Mouse (Mus musculus) MEL (cell line): Measurements from ENCODE around the gene Ahcyl2.

ENCODE experiments used
- BHLHE40 ChIP-seq: IDR thresholded peaks from 2 replicates; pipeline ENCODE4 v1.6.1; 2012; ENCODE audit warnings: low read depth, mild to moderate bottlenecking, inconsistent platforms, low read length, improper control_type of control experiment, borderline replicate concordance
- CTCF ChIP-seq, 3 experiments: IDR thresholded peaks in 2 of 3; conservative IDR thresholded peaks in 1 of 3; 2 replicates each; pipeline ENCODE4 v1.5.1; 2011 to 2012; ENCODE audit warnings: low read length in 3 of 3, low read depth in 2 of 3, mild to moderate bottlenecking in 2 of 3, improper control_type of control experiment in 1 of 3, inconsistent platforms in 1 of 3, mixed read lengths in 1 of 3, moderate library complexity in 1 of 3; ENCODE audit not compliant: control insufficient read depth in 1 of 3, insufficient read depth in 1 of 3, poor library complexity in 1 of 3, severe bottlenecking in 1 of 3
- HCFC1 ChIP-seq: IDR thresholded peaks from 2 replicates; pipeline ENCODE4 v1.6.1; 2012; ENCODE audit warnings: low read depth, mild to moderate bottlenecking, inconsistent platforms, low read length, improper control_type of control experiment, moderate library complexity
- POLR2A ChIP-seq, 2 experiments: IDR thresholded peaks; 2 replicates each; pipeline ENCODE4 v1.6.1; 2011 to 2012; ENCODE audit warnings: low read length in 2 of 2, mild to moderate bottlenecking in 2 of 2, control low read depth in 1 of 2, improper control_type of control experiment in 1 of 2, low read depth in 1 of 2, moderate library complexity in 1 of 2; ENCODE audit not compliant: control insufficient read depth in 1 of 2, insufficient read depth in 1 of 2, poor library complexity in 1 of 2
- POLR2AphosphoS2 ChIP-seq: IDR thresholded peaks from 2 replicates; pipeline ENCODE4 v1.6.1; 2011; ENCODE audit warnings: low read length, improper control_type of control experiment
- POLR2AphosphoS5 ChIP-seq: IDR thresholded peaks from 2 replicates; pipeline ENCODE4 v1.6.1; 2012; ENCODE audit warnings: low read depth, borderline replicate concordance, mild to moderate bottlenecking, inconsistent platforms, low read length, moderate library complexity, mixed read lengths
- UBTF ChIP-seq: IDR thresholded peaks from 2 replicates; pipeline ENCODE4 v1.6.1; 2012; ENCODE audit warnings: low read depth, mild to moderate bottlenecking, inconsistent platforms, low read length, improper control_type of control experiment, moderate library complexity, borderline replicate concordance; ENCODE audit not compliant: insufficient read depth
- USF2 ChIP-seq, 2 experiments: IDR thresholded peaks; 2 replicates each; pipeline ENCODE4 v1.6.1; 2011 to 2012; ENCODE audit warnings: improper control_type of control experiment in 2 of 2, low read length in 2 of 2, borderline replicate concordance in 1 of 2, inconsistent platforms in 1 of 2, low read depth in 1 of 2, mild to moderate bottlenecking in 1 of 2; ENCODE audit not compliant: insufficient read depth in 1 of 2

DNA sequence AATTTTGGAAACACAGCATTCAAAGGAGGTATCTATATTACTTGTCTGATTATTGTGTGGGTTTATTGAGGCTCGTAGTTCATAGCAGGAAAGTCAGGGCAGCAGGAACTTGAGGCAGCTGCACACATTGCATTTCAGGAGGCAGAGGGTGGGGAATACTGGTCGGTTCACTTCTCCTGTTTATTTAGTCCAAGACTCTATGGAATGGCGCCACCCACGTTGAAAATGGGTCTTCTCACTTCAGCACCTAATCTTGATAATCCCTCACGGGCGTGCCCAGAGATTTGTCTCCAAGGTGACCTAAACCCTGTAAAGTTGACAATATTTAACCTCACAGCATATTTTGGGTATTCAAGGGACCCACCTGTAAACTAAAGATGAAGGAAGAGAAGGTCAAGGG, 180.0 kb downstream of the Ahcyl2 start:
- TF ChIP-seq CTCF (IDR thresholded peaks at IDR 0.05 in 2 of 3, conservative IDR thresholded peaks at IDR 0.05 in 1 of 3; ENCODE audit: control insufficient read depth in 1 of 3, insufficient read depth in 1 of 3, low read depth in 2 of 3, low read length in 3 of 3, poor library complexity in 1 of 3, severe bottlenecking in 1 of 3) = no peak
- no peak for TF ChIP-seq BHLHE40
- no peak for TF ChIP-seq HCFC1
- no peak for TF ChIP-seq POLR2A (IDR thresholded peaks at IDR 0.05; ENCODE audit: control insufficient read depth in 1 of 2, insufficient read depth in 1 of 2, low read depth in 1 of 2, low read length in 2 of 2, poor library complexity in 1 of 2)
- TF ChIP-seq POLR2AphosphoS2 = no peak
- TF ChIP-seq USF2 (IDR thresholded peaks at IDR 0.05; ENCODE audit: borderline replicate concordance in 1 of 2, insufficient read depth in 1 of 2, low read depth in 1 of 2, low read length in 2 of 2) = no peak
- TF ChIP-seq UBTF = no peak
- TF ChIP-seq POLR2AphosphoS5 = no peak
